Mouse (Mus musculus) urinary bladder, postnatal 14 days (tissue): ENCODE measurements around the gene Vmn2r101.

Experiments
- DNase-seq: peaks from one replicate; pipeline ENCODE4 v3.0.0; 2021; ENCODE audit warnings: low spot score

The Vmn2r101 gene

DNA sequence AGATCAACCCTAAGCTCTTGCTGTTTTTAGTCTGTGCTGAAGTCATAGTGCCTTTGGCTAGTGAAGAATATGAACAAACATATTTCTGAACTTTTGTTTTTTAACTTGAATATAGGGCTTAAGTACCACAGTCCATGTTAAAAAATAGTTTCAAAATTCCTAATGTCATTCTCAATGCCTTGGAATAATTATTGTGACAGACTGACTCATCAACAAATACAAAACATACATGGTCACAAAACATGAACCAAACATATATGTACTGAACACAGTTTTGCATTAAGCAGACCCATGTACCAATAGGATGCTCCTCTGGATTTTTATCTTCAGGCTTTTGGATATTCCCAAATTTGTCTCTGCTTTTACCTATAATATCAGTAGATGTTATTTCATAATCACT lies at the start of gene Vmn2r101:
Gene Vmn2r101, plus strand, starts transcription at position 301 of the 400 bp plus-strand sequence.
- no peak for DNase-seq

DNA sequence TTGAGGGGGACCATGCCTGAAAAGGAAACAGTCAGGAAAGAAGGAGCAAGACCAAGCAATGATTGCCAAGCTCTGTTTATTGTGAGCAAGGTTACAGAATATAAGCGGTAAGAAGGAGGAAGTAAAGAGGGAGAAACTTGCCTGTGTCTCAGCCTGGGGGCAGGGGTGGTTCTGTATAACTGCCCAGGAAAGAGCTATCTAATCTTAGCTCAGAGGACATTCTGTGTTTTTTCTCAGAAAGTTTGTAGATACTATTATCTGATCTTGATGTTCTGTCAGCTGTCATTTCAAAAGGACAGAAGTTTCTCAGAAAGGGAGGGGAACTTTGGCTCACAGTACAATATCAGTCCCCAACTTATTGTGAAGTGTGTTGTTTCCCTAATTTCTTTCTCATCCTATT lies 52.3 kb downstream of the Vmn2r101 start:
- no peak for DNase-seq

DNA sequence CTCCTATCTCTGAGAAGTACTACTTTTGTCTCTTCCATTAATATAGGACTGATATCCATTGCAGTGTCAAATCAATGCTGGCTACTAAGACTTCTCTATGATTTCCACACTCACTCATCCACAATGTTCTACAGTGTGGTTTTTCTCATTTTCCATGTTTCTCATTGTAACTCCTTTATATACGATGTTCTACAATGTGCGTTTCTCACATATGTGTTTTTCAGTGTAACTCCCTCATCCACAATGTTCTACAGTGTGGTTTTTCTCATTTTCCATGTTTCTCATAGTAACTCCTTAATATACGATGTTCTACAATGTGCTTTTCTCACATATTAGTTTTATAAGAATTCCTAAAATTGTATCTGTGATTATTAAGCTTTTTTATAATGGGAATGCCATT lies 81.4 kb downstream of the Vmn2r101 start:
- DNase-seq = no peak

DNA sequence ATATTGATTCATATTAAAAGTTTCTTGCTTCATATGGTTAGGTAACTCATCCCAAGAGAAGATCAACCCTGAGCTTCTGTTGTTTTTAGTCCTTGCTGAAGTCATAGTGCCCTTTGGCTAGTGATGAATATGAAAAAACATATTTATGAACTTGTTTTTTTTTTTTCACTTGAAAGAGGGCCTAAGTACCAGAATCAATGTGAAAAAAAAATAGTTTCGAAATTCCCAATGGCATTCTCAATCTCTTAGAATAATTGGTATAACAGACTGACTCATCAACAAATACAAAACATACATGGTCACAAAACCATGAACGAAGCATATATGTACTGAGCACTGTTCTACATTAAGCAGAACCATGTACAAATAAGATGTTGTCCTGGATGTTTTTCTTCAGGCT lies 83.0 kb downstream of the Vmn2r101 start, which contains the start of gene Vmn2r102:
Gene Vmn2r102, plus strand, starts transcription at position 301 of the 400 bp plus-strand sequence.
- DNase-seq = no peak
